Mouse (Mus musculus): ENCODE data around the gene Mcrip2.
A peak's percentile ranks its signal among the peaks of the same experiment; 100 is the strongest.

DNA sequence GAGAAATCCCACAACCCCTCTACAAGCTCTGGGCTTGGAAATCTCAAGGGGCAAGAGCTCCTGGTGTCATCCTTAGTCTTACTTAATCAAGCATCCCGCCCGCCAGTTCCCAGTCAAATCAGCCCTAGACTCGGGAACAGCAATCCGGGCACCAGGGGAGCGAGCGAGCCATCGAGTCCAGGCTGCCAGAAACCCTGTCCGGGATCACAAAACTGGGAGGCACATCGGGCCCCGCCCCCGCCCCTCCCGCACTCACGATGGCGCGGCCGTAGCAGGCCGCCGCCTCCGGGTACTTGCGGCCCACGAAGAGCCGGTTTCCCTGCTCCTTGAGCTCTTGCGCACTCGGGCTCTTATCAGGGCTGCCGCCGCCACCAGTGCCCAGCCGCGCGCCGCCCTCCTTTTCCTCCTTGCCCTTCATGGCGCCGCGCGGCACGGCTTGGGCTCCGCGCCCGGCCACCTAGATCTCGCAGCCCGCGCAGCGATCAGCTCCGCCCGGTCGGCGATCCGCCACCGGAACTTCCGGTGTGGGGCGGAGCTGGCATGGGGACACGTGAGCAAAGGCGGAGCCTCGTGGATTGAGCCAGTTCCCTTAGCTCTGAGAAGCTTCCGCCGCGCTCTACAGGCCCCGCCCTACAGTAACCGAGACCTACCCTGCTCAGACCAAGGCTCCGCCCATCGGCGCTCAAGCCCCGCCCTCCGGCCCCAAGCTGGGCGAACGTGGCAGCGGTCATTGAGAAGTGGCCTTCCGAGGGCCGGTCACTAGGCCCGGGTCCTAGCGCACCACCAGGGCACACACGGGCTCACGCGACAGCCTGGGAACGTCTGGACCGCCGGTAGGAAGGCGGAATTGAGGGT is 35.9 kb downstream of the Mcrip2 start:
- peak; percentile 66 for TF ChIP-seq POLR2A (IDR thresholded peaks at IDR 0.05; ENCODE audit: extremely low read depth, insufficient read depth, low read length)
- TF ChIP-seq CTCF (IDR thresholded peaks at IDR 0.05; ENCODE audit: low read depth, low read length), result 0 out of 2 replicates have a peak, but pooled peaks have one; percentile 2
